Mouse (Mus musculus) ES-Bruce4 (cell line): ENCODE measurements around the gene Tnpo2.

Source experiments
- CTCF ChIP-seq: IDR thresholded peaks from one replicate; pipeline ENCODE4 v1.8.1; 2011; ENCODE audit warnings: low read depth, low read length
- EP300 ChIP-seq: IDR thresholded peaks from 2 replicates; pipeline ENCODE4 v1.6.1; 2011; ENCODE audit warnings: low read depth, low read length; ENCODE audit not compliant: insufficient read depth
- POLR2A ChIP-seq: IDR thresholded peaks from one replicate; pipeline ENCODE4 v1.8.1; 2011; ENCODE audit warnings: low read length; ENCODE audit not compliant: insufficient read depth

GRCm38 (mm10) chr8:85011242-85011641 lies 25.5 kb upstream of the Tnpo2 start:
- TF ChIP-seq CTCF (no peak), POLR2A (no peak), EP300 (no peak)
